Mouse (Mus musculus): Measurements from ENCODE around the gene Slc51b. TPM values are rescaled to one million over a fixed set of nuclear protein-coding genes. Genes with fewer than 3 reads are reported as not detected.

Slc51b gene
- not detected for total RNA-seq (2021)
- long read RNA-seq, experiment 1: 0 reads
- long read RNA-seq, experiment 2: 0 reads

GRCm38 (mm10) chr9:65422760-65423501 lies at the start of gene Slc51b:
Gene Slc51b, minus strand, starts transcription at chr9:65422955.
- no peak for DNase-seq

- no peak for DNase-seq
Measured at GRCm38 (mm10) chr9:65467686-65468085, 44.9 kb upstream of the Slc51b start.

- DNase-seq: no peak
Measured at GRCm38 (mm10) chr9:65465241-65465640, 42.5 kb upstream of the Slc51b start.

- peak; percentile 29 for DNase-seq
Measured at GRCm38 (mm10) chr9:65464161-65464560, 41.4 kb upstream of the Slc51b start.

GRCm38 (mm10) chr9:65462544-65462943 lies 39.8 kb upstream of the Slc51b start:
- no peak for DNase-seq

GRCm38 (mm10) chr9:65460732-65461442 lies 38.1 kb upstream of the Slc51b start, which contains the start of gene Spg21:
Gene Spg21, plus strand, starts transcription at chr9:65460947.
- DNase-seq: peak; percentile 97

- no peak for DNase-seq
Measured at GRCm38 (mm10) chr9:65460198-65460597, 37.4 kb upstream of the Slc51b start.

- DNase-seq: no peak
Measured at GRCm38 (mm10) chr9:65458975-65459374, 36.2 kb upstream of the Slc51b start.

GRCm38 (mm10) chr9:65447951-65448350 lies 25.2 kb upstream of the Slc51b start:
- no peak for DNase-seq

- no peak for DNase-seq
Measured at GRCm38 (mm10) chr9:65444692-65445091, 21.9 kb upstream of the Slc51b start.

GRCm38 (mm10) chr9:65435671-65436301 lies 13.0 kb upstream of the Slc51b start, which contains the start of gene Mtfmt:
Gene Mtfmt, plus strand, starts transcription at chr9:65435782.
- peak; percentile 95 for DNase-seq

GRCm38 (mm10) chr9:65435211-65435610 lies 12.5 kb upstream of the Slc51b start:
- no peak for DNase-seq

- DNase-seq: peak; percentile 48
Measured at GRCm38 (mm10) chr9:65434140-65434539, 11.4 kb upstream of the Slc51b start.

- DNase-seq: peak; percentile 83
Measured at GRCm38 (mm10) chr9:65432236-65432635, 9.5 kb upstream of the Slc51b start.

- no peak for DNase-seq
Measured at GRCm38 (mm10) chr9:65430921-65431320, 8.2 kb upstream of the Slc51b start.

- no peak for DNase-seq
Measured at GRCm38 (mm10) chr9:65430401-65430800, 7.6 kb upstream of the Slc51b start.

GRCm38 (mm10) chr9:65428003-65428402 lies 5.2 kb upstream of the Slc51b start:
- no peak for DNase-seq

- DNase-seq: no peak
Measured at GRCm38 (mm10) chr9:65427511-65427910, 4.8 kb upstream of the Slc51b start.

GRCm38 (mm10) chr9:65424393-65424792 lies 1.6 kb upstream of the Slc51b start:
- DNase-seq: no peak

- no peak for DNase-seq
Measured at GRCm38 (mm10) chr9:65419633-65420032, 3.1 kb downstream of the Slc51b start.

- no peak for DNase-seq
Measured at GRCm38 (mm10) chr9:65417738-65418137, 5.0 kb downstream of the Slc51b start.

GRCm38 (mm10) chr9:65411326-65411725 lies 11.4 kb downstream of the Slc51b start:
- no peak for DNase-seq

GRCm38 (mm10) chr9:65410378-65410777 lies 12.4 kb downstream of the Slc51b start:
- no peak for DNase-seq

Data from gastrocnemius, postnatal 10 days (tissue).